Mouse (Mus musculus) retina, postnatal 1 day (tissue): Measurements from ENCODE around the gene Olfr748.
"Not testable (repeated sequence)": the region's sequence is repeated elsewhere in the genome, so short reads cannot be mapped to it uniquely, and the experiment has no call there.

Experiments
- DNase-seq: peaks from one replicate; pipeline ENCODE4 v3.0.0-alpha.2; 2012

Olfr748 gene

DNA sequence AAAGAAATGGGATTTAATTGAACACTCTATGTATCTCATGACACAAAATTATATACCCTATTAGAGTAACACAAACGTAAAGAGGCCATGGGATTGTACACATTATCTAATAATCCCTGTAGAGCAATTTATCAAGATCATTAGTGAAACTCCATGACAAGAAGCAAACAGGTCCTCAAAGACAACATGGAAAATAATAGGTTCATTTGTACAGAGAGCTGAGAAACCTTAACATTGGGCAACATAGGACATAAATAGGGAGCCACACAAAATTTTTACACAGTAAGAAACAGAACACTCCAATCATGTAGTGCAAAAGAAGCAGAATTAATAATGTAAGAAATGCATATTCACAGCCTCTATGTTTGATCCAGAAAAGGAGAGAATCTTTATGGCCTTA lies at the start of gene Olfr748:
TSS of gene Olfr748 (plus strand) at position 301 of the 400 bp plus-strand sequence.
- DNase-seq, result no peak

DNA sequence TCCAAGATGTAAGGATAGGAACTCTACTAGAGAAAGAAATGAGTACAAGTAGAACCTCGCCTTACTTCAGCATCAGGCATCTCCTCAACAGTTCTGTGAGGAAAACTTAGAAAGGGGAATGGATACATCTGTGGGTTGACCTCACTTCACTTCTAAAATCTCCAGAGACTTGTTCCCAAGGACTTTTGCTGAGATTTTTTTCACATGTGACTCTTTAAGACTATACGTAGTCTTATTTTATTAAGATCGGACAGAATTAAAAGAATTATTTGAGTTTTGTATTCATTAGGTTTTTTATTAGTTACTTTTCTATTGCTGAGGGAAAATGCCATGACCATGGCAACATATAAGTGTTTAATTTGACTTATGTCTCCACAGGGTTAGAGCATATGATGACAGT lies 14.1 kb upstream of the Olfr748 start, which contains the start of gene Olfr747:
TSS of gene Olfr747 (minus strand) at position 101 of the 400 bp plus-strand sequence.
- no peak for DNase-seq

DNA sequence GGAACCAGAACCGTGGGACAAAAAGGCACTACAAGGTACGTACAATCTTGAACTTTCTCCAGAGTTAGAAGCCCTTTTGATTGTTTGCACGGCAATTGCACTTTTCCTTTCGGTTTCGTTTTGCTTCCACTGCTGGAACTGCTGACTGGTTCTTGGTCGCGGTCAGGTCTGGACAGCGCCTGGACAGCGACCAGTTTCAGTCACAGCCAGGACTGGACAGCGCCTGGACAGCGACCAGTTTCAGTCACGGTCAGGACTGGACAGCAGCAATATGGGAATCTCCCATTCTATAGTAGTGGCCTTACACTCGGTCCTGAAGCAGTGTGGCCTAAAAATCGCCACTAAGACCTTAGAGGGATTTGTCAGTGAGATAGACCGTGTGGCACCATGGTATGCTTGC lies 12.7 kb downstream of the Olfr748 start:
- DNase-seq, result not testable (repeated sequence)

DNA sequence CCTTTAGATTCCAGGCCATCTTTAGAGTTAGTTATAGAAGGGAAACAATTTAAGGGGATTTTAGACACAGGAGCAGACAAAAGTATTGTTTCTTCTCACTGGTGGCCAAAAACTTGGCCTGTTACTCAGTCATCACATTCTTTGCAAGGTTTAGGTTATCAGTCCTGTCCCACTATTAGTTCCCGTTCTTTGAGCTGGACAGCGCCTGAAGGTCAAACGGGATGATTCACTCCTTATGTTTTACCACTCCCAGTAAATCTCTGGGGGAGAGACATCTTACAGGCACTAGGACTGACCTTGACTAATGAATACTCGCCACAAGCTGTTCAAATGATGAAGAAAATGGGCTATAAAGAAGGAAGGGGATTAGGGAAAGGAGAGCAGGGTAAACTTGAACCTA lies 15.2 kb downstream of the Olfr748 start:
- DNase-seq, result not testable (repeated sequence)

DNA sequence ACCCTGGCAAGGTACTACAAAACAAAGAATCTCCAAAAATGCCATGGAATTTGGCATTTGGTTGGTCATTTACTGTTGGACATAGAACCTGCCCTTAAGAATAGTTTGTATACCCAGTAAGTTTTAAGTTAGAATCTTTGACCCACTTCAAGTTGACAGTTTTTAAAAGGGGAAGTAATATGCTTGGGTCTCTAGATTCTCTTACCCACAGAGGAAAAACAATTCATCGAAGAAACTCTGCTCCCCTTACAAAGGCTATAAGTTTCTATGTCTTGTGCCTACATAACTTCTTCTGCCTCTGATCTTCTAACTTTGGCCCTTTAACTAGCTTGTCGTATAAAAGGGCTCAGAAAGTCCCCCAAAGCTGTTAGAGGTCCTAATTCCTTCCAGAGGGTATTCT lies 33.2 kb downstream of the Olfr748 start:
- DNase-seq, result no peak

DNA sequence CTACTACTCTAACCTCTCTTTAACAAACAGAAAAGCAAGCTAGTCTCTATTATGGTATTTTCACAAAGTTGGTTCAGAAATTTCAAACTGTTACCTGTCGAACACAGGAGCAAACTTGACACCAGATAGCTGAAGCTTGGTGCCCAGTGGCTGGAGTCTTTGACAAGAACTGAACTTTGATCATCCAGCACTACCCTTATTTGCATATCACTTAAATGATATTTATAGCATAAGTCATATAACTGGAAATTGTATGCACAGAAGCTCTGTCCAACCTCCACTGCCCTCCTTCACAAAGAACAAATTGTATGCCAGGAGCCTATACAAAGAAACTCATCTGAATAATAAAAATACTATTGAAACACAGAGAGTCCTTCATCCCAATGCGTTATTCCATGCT lies 34.4 kb downstream of the Olfr748 start:
- no peak for DNase-seq

DNA sequence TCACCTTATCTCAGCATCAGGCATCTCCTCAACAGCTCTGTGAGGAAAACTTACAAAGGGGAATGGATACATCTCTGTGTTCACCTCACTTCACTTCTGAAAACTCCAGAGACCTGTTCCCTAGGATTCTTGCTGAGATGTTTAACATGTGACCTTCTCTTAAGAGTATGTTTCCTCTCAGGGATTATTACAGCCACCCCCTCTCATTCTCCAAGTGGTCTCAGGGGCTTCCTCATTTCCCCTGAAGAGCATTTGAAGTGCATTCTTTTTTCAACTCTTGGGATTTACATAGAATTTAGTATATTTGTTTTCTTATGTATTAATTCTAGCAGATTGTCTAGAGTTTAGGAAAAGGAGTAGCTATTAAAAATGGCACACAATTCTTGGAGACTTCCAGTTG lies 37.8 kb downstream of the Olfr748 start, which contains the start of gene Olfr749:
TSS of gene Olfr749 (minus strand) at position 101 of the 400 bp plus-strand sequence.
- no peak for DNase-seq

DNA sequence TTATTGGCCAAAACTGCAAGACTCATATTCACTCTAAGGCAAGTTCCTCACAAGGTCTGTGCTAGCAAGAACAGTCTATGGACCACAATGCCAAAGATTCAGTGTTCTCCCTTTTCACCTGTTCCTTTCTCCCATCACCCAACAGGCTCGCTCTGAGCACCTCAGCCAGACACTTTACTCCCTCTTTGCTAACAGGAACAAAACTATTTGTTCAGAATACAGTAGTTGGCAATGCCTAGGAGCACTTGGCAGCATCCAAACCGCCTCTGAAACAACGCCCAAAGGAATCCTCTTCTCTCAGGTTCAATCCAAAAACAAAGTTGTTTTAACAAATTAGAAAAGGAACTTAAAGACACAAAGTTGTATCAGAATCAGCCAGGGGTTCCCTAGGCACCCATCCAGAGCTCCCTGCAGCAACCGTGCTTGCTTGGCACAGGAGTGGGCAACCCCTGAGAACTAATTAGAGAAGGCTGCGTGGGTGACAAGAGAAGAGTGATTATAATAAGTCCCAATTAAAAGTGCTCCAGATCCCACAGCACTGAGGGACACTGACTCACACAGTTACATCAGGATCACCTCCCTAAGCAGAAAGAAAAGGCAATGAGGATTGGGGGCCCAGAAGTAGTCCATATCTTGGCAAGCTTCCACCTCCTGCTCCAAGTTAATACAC lies 51.4 kb downstream of the Olfr748 start:
- peak; percentile 9 for DNase-seq
